Mouse (Mus musculus) adrenal gland, adult 8-10 months (tissue): Measurements from ENCODE around the gene Grn. TPM values are rescaled to one million over a fixed set of nuclear protein-coding genes. Genes with fewer than 3 reads are reported as not detected.

Experiments
- DNase-seq: peaks from one replicate; pipeline ENCODE4 v3.0.0; 2022
- total RNA-seq, 4 experiments: library from RNA; stranded (reverse); gene quantifications; 2 replicates each; pipeline ENCODE4 v1.2.4; 2022

The Grn gene
- total RNA-seq, 4 experiments from 2014 or later, result 171 to 220 (median 202) TPM

DNA sequence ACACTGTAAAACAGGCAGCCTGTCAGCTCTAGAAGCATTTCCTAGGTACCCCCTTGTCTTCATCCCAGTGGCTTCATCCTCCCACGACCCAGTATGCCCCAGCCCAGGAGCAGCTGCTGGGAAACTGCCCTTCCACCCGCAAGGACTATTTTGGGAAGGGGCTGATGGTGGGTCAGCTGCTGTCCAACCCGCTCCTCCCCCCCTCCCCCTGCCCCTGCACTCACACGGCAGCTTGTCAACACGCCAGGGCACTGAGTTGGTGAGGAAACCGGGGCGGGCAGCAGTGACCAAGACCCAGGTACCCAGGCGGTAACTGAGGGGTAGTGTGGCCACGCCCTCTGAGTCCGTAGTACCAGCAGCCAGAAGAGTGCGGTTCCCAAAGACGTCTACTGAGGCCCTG, 13.6 kb downstream of the Grn start:
- no peak for DNase-seq

DNA sequence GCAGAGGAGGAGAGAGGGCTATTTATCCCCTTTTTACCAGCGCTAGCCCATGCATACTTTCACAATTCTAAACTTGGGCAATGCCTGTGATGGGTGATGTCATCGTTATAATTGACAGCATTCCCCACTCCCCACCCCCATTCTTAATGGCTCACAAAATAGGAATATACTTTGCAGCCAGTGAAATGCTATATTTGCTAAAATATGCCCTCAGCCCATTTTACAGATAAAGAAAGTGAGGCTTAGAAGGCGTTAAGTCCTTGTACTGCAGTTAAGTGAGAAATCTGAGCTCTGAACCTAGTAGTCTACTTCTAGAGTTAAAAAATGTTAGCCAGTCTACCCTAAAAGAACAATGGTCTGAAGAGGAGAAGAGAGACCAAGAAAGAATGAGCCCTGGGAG, 14.2 kb downstream of the Grn start:
- no peak for DNase-seq

DNA sequence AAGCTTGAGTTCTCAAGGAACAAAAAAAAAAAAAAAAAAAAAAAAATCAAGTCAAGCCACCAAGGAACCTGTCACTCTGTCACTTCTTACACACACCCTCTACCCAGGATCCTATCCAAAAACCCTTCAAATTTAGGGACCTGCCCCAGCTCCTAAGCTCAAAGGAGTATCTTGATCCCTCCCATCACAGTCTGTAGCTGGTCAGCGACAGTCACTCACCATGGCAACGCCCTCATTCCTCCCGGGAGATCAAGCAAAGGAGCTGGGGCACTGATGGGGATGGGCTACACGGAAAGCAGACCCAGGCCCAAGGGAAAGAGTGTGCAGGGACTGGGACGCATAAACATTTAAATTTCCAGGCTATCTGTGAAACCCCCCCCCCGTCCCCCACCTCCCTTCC, 14.7 kb downstream of the Grn start:
- no peak for DNase-seq

GRCm38 (mm10) chr11:102445264-102445890, 15.3 kb downstream of the Grn start:
- DNase-seq, result no peak

- no peak for DNase-seq
These were observed 15.8 kb downstream of the Grn start for GRCm38 (mm10) chr11:102445891-102446361.

- no peak for DNase-seq
These were observed 16.7 kb downstream of the Grn start for GRCm38 (mm10) chr11:102446581-102447461.

DNA sequence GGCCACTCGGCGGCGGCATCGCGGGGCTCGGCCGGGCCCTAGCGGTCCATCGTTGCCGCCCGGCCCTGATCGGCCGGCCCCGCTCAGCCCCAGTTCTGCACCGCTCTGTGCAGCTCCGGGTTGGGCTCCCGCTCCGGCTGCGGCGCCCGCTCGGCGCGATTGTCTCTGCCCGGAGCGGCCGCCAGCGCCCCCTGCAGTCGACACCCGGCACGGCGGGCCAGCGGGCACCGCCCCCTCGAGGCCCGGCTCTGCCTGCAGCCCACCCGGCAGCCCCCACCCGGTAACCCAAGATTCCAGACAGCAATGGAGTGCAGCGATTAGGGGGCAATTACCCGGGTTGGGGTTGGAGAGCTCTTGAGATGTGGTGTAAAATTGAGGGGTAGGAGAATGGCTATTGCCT, 17.4 kb downstream of the Grn start, which contains the start of gene Fam171a2:
Gene Fam171a2 (minus strand): TSS at position 186 of the 400 bp plus-strand sequence.
- DNase-seq, result no peak

- no peak for DNase-seq
These were observed 18.2 kb downstream of the Grn start for GRCm38 (mm10) chr11:102448327-102448726.

DNA sequence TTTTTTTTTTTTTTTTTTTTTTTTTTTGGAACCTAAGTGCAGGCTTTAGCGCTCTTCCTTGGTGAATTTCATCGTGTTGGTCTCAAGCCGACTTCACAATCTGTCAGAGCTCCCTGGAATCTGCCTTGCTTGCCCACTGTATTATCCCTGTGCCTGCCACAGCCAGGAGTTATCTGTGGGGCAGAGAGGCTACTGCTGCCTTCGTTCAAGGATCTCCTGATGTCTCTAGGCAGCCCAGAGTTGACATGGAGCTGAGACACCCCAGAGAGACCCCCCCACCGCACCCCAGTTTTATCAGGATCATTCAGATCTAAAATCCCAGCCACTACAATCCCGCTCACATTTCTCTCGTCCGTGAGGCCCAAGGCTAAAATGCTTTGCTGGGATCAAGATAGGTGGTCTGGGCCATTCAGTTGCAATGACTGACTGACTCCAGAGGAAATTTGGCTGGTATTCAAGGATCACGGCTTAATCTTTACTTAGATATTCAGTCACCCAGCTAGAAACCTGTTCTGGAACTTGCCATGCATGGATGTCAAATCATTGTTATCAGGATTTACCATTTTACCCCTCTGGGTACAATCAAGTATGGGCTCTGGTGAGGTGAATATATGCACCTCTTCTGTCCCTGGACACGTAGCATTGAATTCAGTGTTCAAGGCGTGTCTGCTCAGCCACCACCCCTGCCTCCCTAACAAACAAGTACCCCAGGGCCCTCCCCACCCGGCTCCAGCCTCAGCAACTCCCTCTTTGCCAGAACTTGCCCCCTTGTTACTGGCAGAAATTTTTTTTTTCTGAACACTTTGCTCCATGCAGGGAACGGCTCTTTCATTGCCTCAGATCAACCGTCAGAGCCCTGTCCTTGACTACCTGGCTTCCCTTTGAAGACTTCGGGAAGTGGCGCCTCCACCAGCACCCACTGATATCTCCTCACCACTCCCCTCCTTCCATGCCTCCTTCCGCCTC, 19.2 kb downstream of the Grn start:
- DNase-seq, result no peak

GRCm38 (mm10) chr11:102453131-102453530, 23.0 kb downstream of the Grn start:
- no peak for DNase-seq

DNA sequence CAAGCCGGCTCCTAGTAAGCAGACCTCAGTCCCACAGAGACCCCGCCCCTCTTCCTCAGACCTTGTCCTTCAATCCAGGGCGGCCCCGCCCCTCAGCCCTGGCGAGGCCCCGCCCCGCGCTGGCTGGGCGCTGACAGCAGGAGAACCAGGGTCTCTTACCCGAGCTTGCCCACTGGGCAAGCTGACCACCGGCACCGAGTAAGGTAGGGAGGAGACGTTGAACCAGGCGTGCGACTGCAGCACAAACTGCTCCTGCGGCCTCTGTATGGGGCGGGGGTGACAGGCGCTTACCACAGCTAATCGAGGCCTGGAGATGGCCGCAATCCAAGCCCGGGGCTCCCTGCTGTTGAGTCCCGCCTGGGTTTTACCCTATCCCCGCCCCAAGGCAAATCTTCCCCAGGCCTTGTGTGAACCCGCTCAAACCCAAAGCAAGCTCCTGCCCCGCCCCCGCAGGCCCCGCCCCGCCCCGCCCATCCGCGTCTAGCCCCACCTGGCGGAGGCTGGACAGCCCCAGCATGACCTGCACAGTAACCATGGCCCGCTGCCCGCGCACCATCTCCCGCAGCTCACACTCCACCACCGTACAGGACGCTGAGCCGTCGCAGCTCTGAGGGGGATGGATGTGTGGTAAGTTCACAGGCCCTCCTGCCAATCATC, 25.8 kb downstream of the Grn start:
- no peak for DNase-seq

DNA sequence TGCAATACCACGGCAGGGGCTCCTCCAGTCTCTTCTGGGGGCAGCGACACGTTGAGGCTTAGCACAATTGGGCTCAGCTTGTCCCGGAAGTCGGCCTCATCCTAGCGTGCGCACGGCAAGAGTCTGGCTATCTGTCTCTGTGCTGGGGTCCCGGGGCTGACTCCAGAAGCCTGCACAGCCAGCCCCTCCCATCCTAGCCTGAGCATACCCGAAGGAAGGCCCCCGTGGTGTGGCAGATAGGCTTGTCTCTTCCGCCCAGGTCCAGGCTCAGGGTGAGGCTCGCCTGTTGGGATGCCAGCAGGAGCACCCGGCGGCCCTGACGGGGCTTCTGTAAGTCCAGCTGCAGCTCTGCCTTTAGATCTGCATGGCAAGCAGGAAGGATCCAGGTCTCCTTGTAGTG, 30.4 kb downstream of the Grn start:
- DNase-seq, result no peak

GRCm38 (mm10) chr11:102461764-102462163, 31.6 kb downstream of the Grn start:
- DNase-seq, result no peak

DNA sequence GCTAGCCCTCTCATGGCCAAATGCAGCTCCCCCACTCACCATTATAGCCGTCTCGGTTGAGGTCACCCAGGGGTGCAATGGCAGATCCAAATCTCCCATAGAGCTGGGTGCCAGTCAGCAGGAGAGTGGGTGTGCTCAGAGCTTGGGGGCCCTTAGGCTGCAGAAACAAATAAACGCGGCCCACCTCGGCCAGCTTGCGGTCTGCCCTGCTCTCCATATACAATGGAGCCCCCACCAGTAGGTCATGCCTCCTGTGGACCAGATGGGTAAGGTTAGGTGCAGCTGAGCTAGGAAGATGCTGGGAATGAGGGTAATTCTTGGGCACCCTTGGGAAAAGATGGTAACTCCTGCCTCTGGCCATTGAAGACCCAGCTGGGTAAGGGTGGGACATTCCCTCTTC, 34.8 kb downstream of the Grn start:
- no peak for DNase-seq

GRCm38 (mm10) chr11:102465713-102466436, 35.8 kb downstream of the Grn start:
- peak; percentile 77 for DNase-seq

DNA sequence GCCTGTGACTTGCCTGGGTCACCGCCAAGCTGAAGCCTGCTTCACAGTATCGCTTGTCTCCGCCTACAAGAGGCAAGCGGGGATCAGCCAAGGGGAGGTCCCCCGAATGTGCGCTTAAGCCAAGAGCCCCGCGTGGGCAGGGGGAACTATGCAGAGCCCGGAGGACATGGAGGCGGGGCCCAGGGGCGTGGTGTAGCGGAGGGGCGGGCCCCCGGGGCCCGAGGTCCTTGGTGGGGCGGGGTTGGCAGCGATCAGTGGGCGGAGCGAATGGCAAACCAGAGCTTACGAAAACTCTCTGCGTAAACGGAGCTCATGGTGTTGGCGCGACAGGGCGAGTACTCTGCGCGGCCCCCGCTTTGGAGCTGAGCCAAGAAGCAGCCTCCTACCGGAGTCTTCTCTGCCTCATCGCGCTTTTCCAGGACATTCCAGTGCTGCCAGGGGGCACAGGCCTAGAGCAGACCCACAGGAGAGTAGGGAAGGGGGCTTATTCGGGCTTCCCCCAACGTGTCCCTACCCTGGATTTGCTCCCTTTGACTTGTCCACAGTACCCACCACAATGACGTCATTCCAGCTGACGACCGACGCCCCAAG, 37.0 kb downstream of the Grn start:
- peak; percentile 97 for DNase-seq

DNA sequence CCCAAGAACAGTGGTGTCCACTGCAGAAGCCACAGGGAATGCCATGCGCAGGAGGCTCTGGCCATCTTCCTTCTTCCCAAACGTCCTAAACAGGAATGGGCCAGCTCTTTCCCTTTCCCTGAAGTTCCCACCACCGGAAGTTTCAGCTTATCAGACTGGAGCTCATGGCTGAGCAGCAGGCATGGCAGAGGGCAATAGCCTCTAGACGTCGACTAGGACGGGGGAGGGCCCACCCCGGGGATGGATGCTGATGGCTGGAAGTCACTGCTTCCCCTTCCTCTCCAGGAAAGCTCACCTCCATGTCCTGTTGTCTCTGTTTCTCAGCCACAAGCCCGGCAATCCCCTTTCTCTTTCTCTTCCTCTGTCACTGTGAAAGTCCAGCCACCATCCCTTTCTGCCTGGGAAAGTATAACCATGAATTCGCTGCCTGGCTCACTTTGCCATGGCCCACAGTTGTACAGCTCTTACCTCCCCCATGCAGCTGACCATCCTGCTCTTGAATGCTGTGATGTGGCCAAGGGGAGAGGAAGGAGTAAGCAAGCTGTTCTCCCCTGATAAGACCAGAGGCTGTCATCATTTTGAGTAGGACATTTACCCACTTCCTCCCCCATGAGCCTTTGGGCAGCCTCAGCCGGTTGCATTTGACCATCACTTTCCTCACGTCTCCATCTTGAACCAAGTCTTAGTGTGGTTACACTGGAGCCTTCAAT, 39.7 kb downstream of the Grn start, which contains the start of gene Itga2b:
Gene Itga2b (minus strand): TSS at position 475 of the 710 bp plus-strand sequence.
- no peak for DNase-seq

- no peak for DNase-seq
These were observed 44.9 kb downstream of the Grn start for GRCm38 (mm10) chr11:102475027-102475426.

- no peak for DNase-seq
These were observed 48.6 kb downstream of the Grn start for GRCm38 (mm10) chr11:102478671-102479070.

GRCm38 (mm10) chr11:102479581-102479980, 49.5 kb downstream of the Grn start:
- DNase-seq, result no peak
